Mouse (Mus musculus) cortical plate, adult 2 months (tissue): ENCODE data around the gene Cd59a.
"Not testable (repeated sequence)": the region's sequence is repeated elsewhere in the genome, so short reads cannot be mapped to it uniquely, and the experiment has no call there.

Experiments used
- CTCF ChIP-seq: fragments of 200-500 bp; IDR thresholded peaks from 2 replicates; pipeline ENCODE4 v1.5.1; 2011; ENCODE audit warnings: mild to moderate bottlenecking, control low read depth, low read length; ENCODE audit not compliant: insufficient read depth; ENCODE audit errors: extremely low read depth
- POLR2A ChIP-seq: fragments of 200-500 bp; IDR thresholded peaks from 2 replicates; pipeline ENCODE4 v1.6.1; 2011; ENCODE audit warnings: mild to moderate bottlenecking, low read length, control low read depth; ENCODE audit not compliant: insufficient read depth; ENCODE audit errors: extremely low read depth

DNA sequence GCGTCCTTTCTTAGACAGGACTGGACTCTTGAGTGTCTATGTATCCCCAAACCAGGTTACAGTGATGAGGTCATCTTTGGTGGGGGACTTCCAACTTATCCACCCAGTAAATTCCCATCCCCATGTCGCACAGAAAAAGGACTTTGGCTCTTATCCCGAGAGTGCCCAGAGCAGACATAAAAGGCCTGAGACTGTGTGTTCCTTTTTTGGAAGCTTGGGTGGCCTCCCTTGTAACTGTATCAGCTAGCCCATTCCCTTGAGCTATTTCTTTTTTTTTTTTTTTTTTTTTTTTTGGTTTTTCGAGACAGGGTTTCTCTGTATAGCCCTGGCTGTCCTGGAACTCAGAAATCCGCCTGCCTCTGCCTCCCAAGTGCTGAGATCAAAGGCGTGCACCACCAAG is 30.1 kb upstream of the Cd59a start, which contains the start of gene Gm10912:
- TF ChIP-seq CTCF, POLR2A: not testable (repeated sequence)
